8 mouse cellular contexts compared by ENCODE assay signal in the genomic region with DNA sequence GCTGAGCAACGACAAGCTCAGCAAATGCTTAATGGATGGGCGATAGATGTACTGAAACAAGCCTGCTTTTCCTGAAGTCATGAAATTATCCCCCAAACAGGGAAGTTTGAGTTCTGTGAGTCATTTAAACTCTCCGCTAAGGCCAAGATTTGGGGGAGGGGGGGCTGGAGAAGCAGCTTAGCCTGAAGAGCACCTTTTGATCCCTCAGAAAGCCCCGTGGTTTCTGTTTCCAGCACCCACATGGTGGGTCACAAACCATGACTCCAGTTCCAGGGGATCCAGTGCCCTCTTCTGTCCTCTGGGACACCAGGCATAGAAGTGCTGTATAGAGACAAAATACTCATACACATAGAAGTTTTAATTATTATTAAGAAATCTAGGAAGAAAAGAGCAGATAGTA. TPM values are rescaled to one million over a fixed set of nuclear protein-coding genes. Genes with fewer than 3 reads are reported as not detected.
A peak's percentile ranks its signal among the peaks of the same experiment; 100 is the strongest.
DNase-seq lines count a peak whose midpoint lies in the region; ATAC-seq and TF ChIP-seq lines count a peak whose summit lies in the region.

No protein-coding gene starts in this region.

- H3K27ac ChIP-seq in left cerebral cortex, adult 2 months, result no peak overlapping the region
- peak overlapping the region; percentile 24; the same call in 1 of the 2 replicates for H3K27ac ChIP-seq in brown adipose tissue, adult 24 weeks (replicated peaks; ENCODE audit: low read depth, low read length)
- H3K27ac ChIP-seq in heart, embryonic 11.5 days (ENCODE audit: low read depth, low read length), result 0 out of 2 replicates have a peak overlapping the region, but pooled peaks have one; percentile 41
- peak overlapping the region; percentile 90 for H3K27ac ChIP-seq in macrophage

- no peaks in the 10 kb centered on the region for H3K9me3 ChIP-seq in heart, embryonic 11.5 days (replicated peaks; ENCODE audit: control insufficient read depth, low read length)

- H3K9ac ChIP-seq in heart, embryonic 11.5 days (ENCODE audit: low read depth, low read length), result no peak overlapping the region

- no peak for DNase-seq in left cerebral cortex, adult 2 months (ENCODE audit: extremely low spot score in 1 of 2, low spot score in 2 of 2)
- DNase-seq in left cerebral cortex, postnatal 14 days (ENCODE audit: low spot score in 2 of 2), result no peak
- no peak for DNase-seq in T-cell, adult 2 months (ENCODE audit: low spot score)
- DNase-seq in cerebellum, adult 9-10 months, result no peak

- H3K79me2 ChIP-seq in macrophage (ENCODE audit: inconsistent target), result no peaks in the 10 kb centered on the region

- H3K27me3 ChIP-seq in heart, embryonic 11.5 days (ENCODE audit: control insufficient read depth, insufficient read depth, low read length), result no peaks in the 10 kb centered on the region

- WGBS in heart, embryonic 11.5 days (ENCODE audit: insufficient replicate concordance), result 79% methylated on average over 4 of the region's 4 CpGs
- 24% methylated on average over 4 of the region's 4 CpGs for WGBS in macrophage (ENCODE audit: missing documents)

- no peaks in the 10 kb centered on the region for H3K36me3 ChIP-seq in heart, embryonic 11.5 days (ENCODE audit: control insufficient read depth, insufficient read depth, low read length)
- no peaks in the 10 kb centered on the region for H3K36me3 ChIP-seq in macrophage (ENCODE audit: inconsistent target)

- ATAC-seq in heart, embryonic 11.5 days (replicated peaks; ENCODE audit: insufficient number of reproducible peaks, low FRiP score, low TSS enrichment), result no peak
- no peak for ATAC-seq in inflammation-experienced regulatory T-cells, adult 6 months

- TF ChIP-seq CTCF in left cerebral cortex, adult 2 months (IDR thresholded peaks at IDR 0.05), result no peak

- H3K4me1 ChIP-seq in brown adipose tissue, adult 24 weeks (ENCODE audit: control insufficient read depth, insufficient read depth, insufficient read length, low read length), result no peaks in the 10 kb centered on the region
- no peaks in the 10 kb centered on the region for H3K4me1 ChIP-seq in heart, embryonic 11.5 days (ENCODE audit: control insufficient read depth, insufficient read depth, low read length)

- no peak overlapping the region; the same call in 1 of the 2 replicates for H3K4me2 ChIP-seq in heart, embryonic 11.5 days

- intact Hi-C loops in left cerebral cortex, adult 2 months (cut with DNase I), result loop anchor here (5.0 kb wide), 1 partner anchor 137 kb away; no protein-coding TSS in a partner anchor
- intact Hi-C loops in left cerebral cortex, postnatal 14 days (cut with DNase I), result loop anchor here (5.0 kb wide), 1 partner anchor 137 kb away; no protein-coding TSS in a partner anchor

- peak overlapping the region; percentile 39 for H3K4me3 ChIP-seq in left cerebral cortex, adult 2 months
- no peak overlapping the region for H3K4me3 ChIP-seq in brown adipose tissue, adult 24 weeks (ENCODE audit: insufficient read depth, low read depth, low read length)
- H3K4me3 ChIP-seq in heart, embryonic 11.5 days (ENCODE audit: low read depth, low read length), result no peak overlapping the region
- H3K4me3 ChIP-seq in macrophage (ENCODE audit: inconsistent target), result no peak overlapping the region

RNA-seq across cellular contexts. Expression of a gene that starts 27.5 kb away (rescaled TPM):
- 1 to 10 TPM; 3.2 to 4.2 TPM for total RNA-seq in left cerebral cortex, adult 2 months (2021)
- total RNA-seq in left cerebral cortex, postnatal 14 days (2021), result 1 to 10 TPM; 4.1 to 4.3 TPM
- 1.4 and 3.2 TPM in 2 replicates for polyA plus RNA-seq in brown adipose tissue, adult 24 weeks (2012; ENCODE audit: insufficient read depth, insufficient read length, missing spikeins)
- polyA plus RNA-seq in heart, embryonic 11.5 days (2014; fragmentation: Nextera tagmentation; extraction: Ambion mirVana), result 1.8 and 2.4 TPM in 2 replicates
- total RNA-seq in macrophage (2018; cell fraction: chromatin; rRNA removed), result 10 to 100 TPM in 2 of 26 experiments, 1 to 10 TPM in 24; 1.5 to 10.8 (median 5.5) TPM
- total RNA-seq in macrophage (2018; cell fraction: cytosol; rRNA removed), result 1 to 10 TPM in 2 of 26 experiments, under 1 TPM in 24; 0.18 to 1.3 (median 0.45) TPM
- 10 to 100 TPM in 5 of 26 experiments, 1 to 10 TPM in 21; 2.6 to 17.0 (median 7.7) TPM for total RNA-seq in macrophage (2018; cell fraction: nucleus; rRNA removed)
- 0.46 to 0.94 TPM (median 0.87 TPM) in 3 replicates for polyA plus RNA-seq in macrophage (2018)
- not detected for polyA plus RNA-seq in inflammation-experienced regulatory T-cells, adult 6 months (2017; shearing (Covaris generic))

RNA-seq across cellular contexts. Expression of a gene that starts 34.2 kb away (rescaled TPM):
- 1 to 10 TPM; 8.6 to 9.5 TPM for total RNA-seq in left cerebral cortex, adult 2 months (2021)
- total RNA-seq in left cerebral cortex, postnatal 14 days (2021), result 10 to 100 TPM; 10.0 to 11.4 TPM
- 4.5 and 4.8 TPM in 2 replicates for polyA plus RNA-seq in brown adipose tissue, adult 24 weeks (2012; ENCODE audit: insufficient read depth, insufficient read length, missing spikeins)
- 28.1 and 31.1 TPM in 2 replicates for polyA plus RNA-seq in heart, embryonic 11.5 days (2014; fragmentation: Nextera tagmentation; extraction: Ambion mirVana)
- 10 to 100 TPM; 12.2 to 60.1 (median 36.5) TPM for total RNA-seq in macrophage (2018; cell fraction: chromatin; rRNA removed)
- total RNA-seq in macrophage (2018; cell fraction: cytosol; rRNA removed), result 10 to 100 TPM in 20 of 26 experiments, 1 to 10 TPM in 6; 8.0 to 19.8 (median 12.8) TPM
- 10 to 100 TPM in 24 of 26 experiments, 1 to 10 TPM in 2; 9.4 to 57.3 (median 21.6) TPM for total RNA-seq in macrophage (2018; cell fraction: nucleus; rRNA removed)
- polyA plus RNA-seq in macrophage (2018), result 12.1 to 15.6 TPM (median 15.5 TPM) in 3 replicates
- polyA plus RNA-seq in inflammation-experienced regulatory T-cells, adult 6 months (2017; shearing (Covaris generic)), result not detected
